ENCODE assay signal across 9 mouse cellular contexts in genomic region chr19:48207731-48208370, GRCm38 (mm10). TPM values are rescaled to one million over a fixed set of nuclear protein-coding genes. Genes with fewer than 3 reads are reported as not detected.
DNase-seq lines count a peak whose midpoint lies in the region; ATAC-seq and TF ChIP-seq lines count a peak whose summit lies in the region.
"Had no signal": no experiment of that assay in that cellular context is flagged by ENCODE, and none has a peak within 500 bp of the region (broad histone marks: within the 10 kb centered on the region; RNA-seq: fewer than 3 reads in every experiment).

No protein-coding gene starts in this region.

- no peak overlapping the region for H3K27ac ChIP-seq in cerebellum, adult 2 months (ENCODE audit: insufficient read depth, low read length)
- H3K27ac ChIP-seq in hindbrain, embryonic 11.5 days (ENCODE audit: low read depth, low read length): no peak overlapping the region
- H3K27ac ChIP-seq in midbrain, embryonic 11.5 days (ENCODE audit: low read depth, low read length): no peak overlapping the region

- ATAC-seq in cerebellum, adult (ENCODE audit: insufficient number of reproducible peaks, low FRiP score, low TSS enrichment): no peak
- no peak for ATAC-seq in hindbrain, embryonic 11.5 days (ENCODE audit: low FRiP score)
- ATAC-seq in midbrain, embryonic 11.5 days (ENCODE audit: low FRiP score): no peak

- H3K9ac ChIP-seq in hindbrain, embryonic 11.5 days (ENCODE audit: low read depth, low read length): no peak overlapping the region
- H3K9ac ChIP-seq in midbrain, embryonic 11.5 days (ENCODE audit: low read length): peak overlapping the region; percentile 0; the same call in 1 of the 2 replicates

- no peaks in the 10 kb centered on the region for H3K27me3 ChIP-seq in cerebellum, adult 2 months (ENCODE audit: control insufficient read depth, insufficient read depth, low read length)
- peaks cover 10% of the 10 kb centered on the region; the same call in 1 of the 2 replicates for H3K27me3 ChIP-seq in hindbrain, embryonic 11.5 days (ENCODE audit: control insufficient read depth, insufficient read depth, low read length)
- peaks cover 24% of the 10 kb centered on the region for H3K27me3 ChIP-seq in midbrain, embryonic 11.5 days (ENCODE audit: control insufficient read depth, insufficient read depth, low read length)

- H3K4me3 ChIP-seq in cerebellum, adult 2 months (replicated peaks; ENCODE audit: insufficient read depth, low read depth, low read length): peak overlapping the region; percentile 22
- H3K4me3 ChIP-seq in hindbrain, embryonic 11.5 days (ENCODE audit: low read depth, low read length): peak overlapping the region; percentile 64
- peak overlapping the region; percentile 59 for H3K4me3 ChIP-seq in midbrain, embryonic 11.5 days (ENCODE audit: low read depth, low read length)

- 29% methylated on average over 10 of the region's 10 CpGs for WGBS in cerebellum, adult 2 months
- WGBS in hindbrain, embryonic 11.5 days: 3% methylated on average over 10 of the region's 10 CpGs
- WGBS in midbrain, embryonic 11.5 days: 4% methylated on average over 10 of the region's 10 CpGs

- DNase-seq in cerebellum, adult 2 months: no peak
- peak; percentile 77 for DNase-seq in brain, adult 2 months (ENCODE audit: low read depth, low spot score)
- DNase-seq in hindbrain, embryonic 11.5 days (ENCODE audit: low spot score): peak; percentile 50
- peak; percentile 91 for DNase-seq in midbrain, embryonic 11.5 days (ENCODE audit: low spot score, missing footprints)
- DNase-seq in c-Kit-positive CD71-positive TER-119-positive erythroid progenitor cells, embryonic 14.5 days (ENCODE audit: low spot score): no peak
- DNase-seq in testis, postnatal 10 days (ENCODE audit: low spot score): no peak
- no peak for DNase-seq in kidney, postnatal 14 days
- DNase-seq: kidney, postnatal 25 days had no signal

- no peaks in the 10 kb centered on the region for H3K4me1 ChIP-seq in cerebellum, adult 2 months (ENCODE audit: control insufficient read depth, insufficient read depth, low read length)
- peaks cover 4% of the 10 kb centered on the region for H3K4me1 ChIP-seq in hindbrain, embryonic 11.5 days (replicated peaks; ENCODE audit: control insufficient read depth, insufficient read depth, low read length)
- peaks cover 18% of the 10 kb centered on the region for H3K4me1 ChIP-seq in midbrain, embryonic 11.5 days (ENCODE audit: control insufficient read depth, insufficient read depth, low read length)

- no peaks in the 10 kb centered on the region for H3K9me3 ChIP-seq in hindbrain, embryonic 11.5 days (ENCODE audit: control insufficient read depth, low read length)
- peaks cover 4% of the 10 kb centered on the region; the same call in 1 of the 2 replicates for H3K9me3 ChIP-seq in midbrain, embryonic 11.5 days (ENCODE audit: control insufficient read depth, low read length)

- no peak for TF ChIP-seq CTCF in cerebellum, adult 2 months (IDR thresholded peaks at IDR 0.05; ENCODE audit: borderline replicate concordance, insufficient read depth, low read depth, low read length)

- H3K36me3 ChIP-seq in hindbrain, embryonic 11.5 days (ENCODE audit: control insufficient read depth, insufficient read depth, low read length): no peaks in the 10 kb centered on the region
- H3K36me3 ChIP-seq in midbrain, embryonic 11.5 days (ENCODE audit: control insufficient read depth, insufficient read depth, low read length): no peaks in the 10 kb centered on the region

- peak overlapping the region; percentile 100 for H3K4me2 ChIP-seq in hindbrain, embryonic 11.5 days (replicated peaks; ENCODE audit: low read depth, low read length)
- H3K4me2 ChIP-seq in midbrain, embryonic 11.5 days: peak overlapping the region; percentile 96

- TF ChIP-seq POLR2A in cerebellum, adult 2 months (IDR thresholded peaks at IDR 0.05; ENCODE audit: borderline replicate concordance, insufficient read depth, low read length): no peak

RNA-seq across cellular contexts. Expression of gene Sorcs3, which starts 2.0 kb away (rescaled TPM):
- 10.2 and 10.9 TPM in 2 replicates for polyA plus RNA-seq in cerebellum, adult 2 months (2012; rRNA removed)
- polyA plus RNA-seq in hindbrain, embryonic 11.5 days (2014; fragmentation: Nextera tagmentation; extraction: Ambion mirVana): 4.3 and 4.8 TPM in 2 replicates
- 3.1 and 3.7 TPM in 2 replicates for polyA plus RNA-seq in midbrain, embryonic 11.5 days (2014; fragmentation: Nextera tagmentation; extraction: Ambion mirVana)

Comparison
In these comparisons a context has a peak if more than half of its experiments do, and no peak if none do; other contexts are left out.
1. DNase-seq: peak in brain, adult 2 months (single experiment), hindbrain, embryonic 11.5 days (single experiment) and midbrain, embryonic 11.5 days (single experiment); none in cerebellum, adult 2 months (0 of 2), c-Kit-positive CD71-positive TER-119-positive erythroid progenitor cells, embryonic 14.5 days (single experiment), testis, postnatal 10 days (single experiment) and kidney, postnatal 14 days (single experiment).
2. Peak in every context shown above with its lines, with median percentiles within 50 percentile points of each other: H3K4me3 ChIP-seq.